Mouse (Mus musculus) embryonic facial prominence, embryonic 10.5 days (tissue): ENCODE data around the gene Myo18a. TPM values are rescaled to one million over a fixed set of nuclear protein-coding genes. Genes with fewer than 3 reads are reported as not detected.
"Not testable (repeated sequence)": the region's sequence is repeated elsewhere in the genome, so short reads cannot be mapped to it uniquely, and the experiment has no call there.

Experiments used
- DNase-seq: peaks from one replicate; pipeline ENCODE4 v3.0.0-alpha.2; 2017; ENCODE audit warnings: low spot score
- H3K27ac ChIP-seq: fragments of 300-500 bp; sonication (generic); replicated peaks from 2 replicates; pipeline ENCODE4 v1.5.1; 2016; ENCODE audit warnings: mild to moderate bottlenecking
- H3K27me3 ChIP-seq: fragments of 300-500 bp; sonication (generic); replicated peaks from 2 replicates; pipeline ENCODE4 v1.6.1; 2016; ENCODE audit warnings: low read depth, mild to moderate bottlenecking; ENCODE audit not compliant: poor library complexity, severe bottlenecking
- H3K36me3 ChIP-seq: fragments of 300-500 bp; sonication (generic); replicated peaks from 2 replicates; pipeline ENCODE4 v1.6.1; 2016; ENCODE audit warnings: mild to moderate bottlenecking, moderate library complexity
- H3K4me1 ChIP-seq: fragments of 300-500 bp; sonication (generic); 2 replicates; pipeline ENCODE4 v1.6.1; 2016
- H3K4me3 ChIP-seq: fragments of 300-500 bp; sonication (generic); 2 replicates; pipeline ENCODE4 v1.5.1; 2016; ENCODE audit warnings: mild to moderate bottlenecking, moderate library complexity
- H3K9me3 ChIP-seq: fragments of 300-500 bp; sonication (generic); 2 replicates; pipeline ENCODE4 v1.6.1; 2016; ENCODE audit warnings: mild to moderate bottlenecking
- WGBS: fragments of 180-500 bp; shearing (Covaris S2); methylation state at CpG from one replicate; pipeline ENCODE4 v1.1.7; 2016; 5-methylcytosine and 5-hydroxymethylcytosine counted together
- polyA plus RNA-seq: library from polyadenylated mRNA; unstranded; fragments of >200 nt; fragmentation: Nextera tagmentation; extraction: Ambion mirVana; gene quantifications from 2 replicates; pipeline ENCODE4 v1.2.1, GENCODE M21; 2016

The Myo18a gene
- 25.7 and 27.2 TPM in 2 replicates for polyA plus RNA-seq

DNA sequence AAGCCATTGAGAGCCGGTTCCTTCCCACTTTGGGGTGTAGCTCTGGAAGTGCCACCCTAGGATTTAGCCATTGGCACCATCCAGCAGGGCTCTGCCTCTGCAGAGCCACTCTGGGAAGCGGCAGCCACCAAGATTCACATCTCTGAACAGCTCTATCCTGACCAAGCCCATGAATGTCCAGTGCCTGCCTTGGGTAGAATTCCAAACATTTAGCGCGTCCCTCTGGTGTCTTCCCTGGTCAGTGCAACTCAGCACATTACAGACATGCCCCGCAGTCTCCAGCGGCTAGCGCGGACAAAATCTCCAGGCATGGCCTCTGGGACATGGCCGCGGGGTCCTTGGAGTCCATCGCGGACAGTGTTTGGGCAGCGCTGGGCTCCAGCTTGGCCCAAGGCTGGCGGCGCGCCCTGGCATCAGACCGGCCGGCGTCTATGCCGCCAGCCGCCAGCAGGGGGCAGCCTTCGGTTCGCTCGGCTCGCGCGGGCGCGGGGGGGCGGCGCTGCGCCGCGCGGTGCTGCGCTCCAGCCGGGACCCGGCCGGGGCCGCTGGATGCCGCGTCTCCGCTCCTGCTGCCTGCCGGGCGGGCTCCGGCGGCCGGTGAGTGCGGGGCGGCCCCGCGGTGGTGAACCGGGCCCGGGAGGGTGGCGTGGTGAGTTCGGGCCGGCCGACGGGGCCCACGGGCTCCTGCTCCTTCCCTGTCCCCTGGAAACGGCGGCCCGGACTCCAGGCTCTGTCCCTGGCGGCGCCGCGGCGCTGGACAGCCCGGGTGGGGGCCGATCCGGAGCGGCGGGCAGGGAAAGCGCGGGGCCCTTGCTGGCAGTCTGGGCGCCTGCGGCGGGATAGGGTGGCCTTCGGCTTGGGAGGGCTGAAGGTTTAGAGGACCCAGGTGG is at the start of gene Myo18a:
TSS of gene Myo18a (plus strand) at position 464 of the 890 bp plus-strand sequence.
- Histone ChIP-seq H3K4me3 (peak within 1 kb of the TSS; percentile 96), H3K27me3 (peaks cover 26% of the 10 kb centered on the region), H3K4me1 (peaks cover 55% of the 10 kb centered on the region), H3K36me3 (no peaks in the 10 kb centered on the region), H3K27ac (peak within 1 kb of the TSS; percentile 93), H3K9me3 (no peaks in the 10 kb centered on the region)
- peak; percentile 91 for DNase-seq
- WGBS, result 2% methylated on average over 79 of the region's 79 CpGs

DNA sequence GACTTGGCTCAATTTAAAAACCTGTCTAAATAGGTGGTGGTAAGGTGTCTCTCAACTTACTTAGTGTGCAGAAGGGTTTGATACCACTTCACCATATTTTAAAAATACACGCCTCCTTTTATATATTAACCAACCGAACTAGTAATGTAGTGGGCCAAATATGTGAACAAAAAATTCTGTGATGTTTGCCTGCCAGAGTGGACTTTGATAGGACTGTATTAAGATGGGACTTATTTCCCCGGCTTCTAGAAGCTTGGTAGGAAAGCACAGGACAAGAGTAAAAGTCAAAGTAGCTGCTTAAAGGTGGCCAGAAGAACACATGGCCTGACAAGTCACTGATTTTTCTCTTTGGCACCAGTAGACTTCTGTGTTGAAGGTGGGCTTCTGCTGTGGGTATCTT is 49.3 kb upstream of the Myo18a start:
- WGBS, result 95% methylated on average over 3 of the region's 3 CpGs
- Histone ChIP-seq H3K36me3 (peaks cover 54% of the 10 kb centered on the region), H3K9me3 (no peaks in the 10 kb centered on the region), H3K4me3 (no peak overlapping the region), H3K27me3 (no peaks in the 10 kb centered on the region), H3K4me1 (no peaks in the 10 kb centered on the region), H3K27ac (no peak overlapping the region)
- DNase-seq, result no peak

DNA sequence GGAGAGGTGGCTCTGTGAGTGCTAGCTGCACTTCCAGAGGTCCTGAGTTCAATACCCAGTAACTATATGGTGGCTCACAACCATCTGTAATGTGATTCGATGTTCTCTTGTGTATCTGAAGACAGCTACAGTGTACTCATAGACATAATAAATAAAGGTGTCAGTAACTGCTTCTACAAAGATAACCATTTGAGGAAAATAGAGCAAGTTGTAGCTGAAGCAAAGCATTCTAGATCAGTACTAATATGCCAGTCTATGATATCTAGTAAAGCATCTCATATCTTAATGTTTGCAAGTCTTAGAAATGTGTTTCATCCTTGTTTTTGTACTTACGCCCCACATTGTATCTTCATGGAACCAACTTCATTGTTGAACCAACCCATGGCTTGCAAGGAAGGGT is 44.0 kb upstream of the Myo18a start:
- no peak for DNase-seq
- Histone ChIP-seq H3K36me3 (peaks cover 18% of the 10 kb centered on the region; the same call in 1 of the 2 replicates), H3K4me1 (no peaks in the 10 kb centered on the region), H3K27ac (no peak overlapping the region), H3K9me3 (no peaks in the 10 kb centered on the region), H3K27me3 (no peaks in the 10 kb centered on the region), H3K4me3 (no peak overlapping the region)
- WGBS, result 97% methylated on average over 2 of the region's 2 CpGs

DNA sequence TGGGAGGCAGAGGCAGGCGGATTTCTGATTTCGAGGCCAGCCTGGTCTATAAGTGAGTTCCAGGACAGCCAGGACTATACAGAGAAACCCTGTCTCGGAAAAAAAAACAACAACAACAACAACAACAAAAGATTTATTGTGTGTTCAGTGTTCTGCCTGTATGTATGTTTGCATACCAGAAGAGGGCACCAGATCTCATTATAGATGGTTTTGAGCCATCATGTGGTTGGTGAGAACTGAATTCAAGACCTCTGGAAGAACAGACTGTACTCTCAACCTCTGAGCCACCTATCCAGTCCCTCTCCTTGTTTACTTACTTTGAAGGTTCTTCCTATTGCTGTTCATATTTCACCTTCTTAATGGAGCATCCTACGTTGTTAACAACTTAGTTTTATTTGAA is 41.7 kb upstream of the Myo18a start:
- Histone ChIP-seq H3K4me1 (0 out of 2 replicates have a peak, but pooled peaks cover 4% of the 10 kb centered on the region), H3K9me3 (no peaks in the 10 kb centered on the region), H3K36me3 (peaks cover 15% of the 10 kb centered on the region; the same call in 1 of the 2 replicates), H3K27ac (no peak overlapping the region), H3K27me3 (no peaks in the 10 kb centered on the region), H3K4me3 (no peak overlapping the region)
- WGBS, result 88% methylated on average over 4 of the region's 4 CpGs
- no peak for DNase-seq

DNA sequence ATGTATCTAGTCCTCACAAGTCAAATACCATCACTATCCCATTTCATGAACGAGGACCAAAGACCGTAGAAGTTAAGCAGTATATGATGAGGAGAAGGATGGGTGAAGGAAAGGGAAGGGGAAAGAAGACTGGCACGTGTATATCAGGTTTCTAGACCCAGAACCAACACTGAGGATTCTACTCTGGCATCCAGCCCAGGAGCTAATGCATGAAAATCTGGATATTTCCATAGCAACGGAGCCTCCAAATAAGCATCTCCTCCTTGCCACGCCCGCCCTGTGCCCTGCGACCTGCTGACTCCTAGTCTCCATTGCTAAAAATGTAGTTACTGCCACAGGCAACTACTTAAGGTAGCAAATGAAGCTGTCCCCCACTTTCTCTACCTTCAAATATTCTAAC is 38.3 kb upstream of the Myo18a start:
- WGBS, result 78% methylated on average over 7 of the region's 7 CpGs
- DNase-seq, result no peak

DNA sequence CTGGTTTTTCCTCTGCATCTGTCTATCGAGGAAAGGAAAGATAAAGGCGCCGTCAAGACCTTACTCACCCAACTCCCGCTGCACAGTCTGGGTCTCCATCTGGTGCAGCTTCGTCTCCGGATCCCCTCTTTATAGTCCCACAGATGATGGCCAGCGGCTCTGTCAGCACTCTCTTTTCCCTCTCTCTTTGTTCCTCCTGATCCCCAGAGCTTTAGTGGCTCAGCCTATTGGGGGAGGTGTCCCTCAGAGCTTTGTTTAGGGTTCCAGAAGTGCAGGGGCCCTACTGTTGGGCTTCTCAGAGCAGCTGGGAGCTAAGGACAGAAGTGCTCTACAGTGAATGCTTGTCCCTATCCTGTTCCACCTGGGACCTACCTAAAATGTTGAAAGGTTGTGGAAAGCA is 37.9 kb upstream of the Myo18a start, which contains the start of gene Cryba1:
TSS of gene Cryba1 (minus strand) at position 101 of the 400 bp plus-strand sequence.
- WGBS, result 55% methylated on average over 7 of the region's 7 CpGs
- H3K4me3 ChIP-seq, result no peak within 1 kb of the TSS
- H3K36me3 ChIP-seq, result 0 out of 2 replicates have a peak, but pooled peaks cover 3% of the 10 kb centered on the region
- no peak for DNase-seq
- H3K27ac ChIP-seq, result no peak within 1 kb of the TSS
- H3K27me3 ChIP-seq, result no peaks in the 10 kb centered on the region
- no peaks in the 10 kb centered on the region for H3K9me3 ChIP-seq
- H3K4me1 ChIP-seq, result peaks cover 6% of the 10 kb centered on the region; the same call in 1 of the 2 replicates

More for the DNA sequence above, 38.3 kb upstream of the Myo18a start:
- no peak overlapping the region for H3K4me3 ChIP-seq
- H3K27ac ChIP-seq, result no peak overlapping the region
- peaks cover 6% of the 10 kb centered on the region; the same call in 1 of the 2 replicates for H3K4me1 ChIP-seq
- H3K27me3 ChIP-seq, result no peaks in the 10 kb centered on the region
- H3K9me3 ChIP-seq, result no peaks in the 10 kb centered on the region
- 0 out of 2 replicates have a peak, but pooled peaks cover 3% of the 10 kb centered on the region for H3K36me3 ChIP-seq

GRCm38 (mm10) chr11:77728587-77728986 is 34.5 kb upstream of the Myo18a start:
- Histone ChIP-seq H3K27ac (no peak overlapping the region), H3K4me3 (no peak overlapping the region), H3K36me3 (no peaks in the 10 kb centered on the region), H3K9me3 (no peaks in the 10 kb centered on the region), H3K27me3 (no peaks in the 10 kb centered on the region), H3K4me1 (peaks cover 6% of the 10 kb centered on the region; the same call in 1 of the 2 replicates)
- 68% methylated on average over 2 of the region's 2 CpGs for WGBS
- DNase-seq, result no peak

DNA sequence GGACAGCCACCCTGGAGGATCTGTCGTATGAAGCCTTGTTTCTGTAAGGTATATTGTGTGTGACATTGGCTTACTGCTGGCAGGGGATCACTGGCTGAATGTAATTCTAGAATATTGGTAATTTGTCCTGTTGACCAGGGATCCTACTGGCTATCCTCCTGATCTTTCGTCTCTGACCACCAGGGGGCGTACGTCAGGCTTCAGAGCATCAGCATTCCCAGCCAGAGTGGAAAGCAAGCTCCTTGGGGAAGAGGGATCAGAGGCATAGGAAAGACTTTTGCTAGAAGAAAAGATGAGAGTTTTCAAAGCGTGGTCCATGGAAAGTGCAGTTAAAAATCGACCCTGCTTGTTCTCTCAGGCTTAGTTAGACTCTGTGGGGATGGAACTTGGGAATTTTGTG is 25.8 kb upstream of the Myo18a start:
- Histone ChIP-seq H3K36me3 (no peaks in the 10 kb centered on the region), H3K9me3 (no peaks in the 10 kb centered on the region), H3K4me3 (no peak overlapping the region), H3K4me1 (no peaks in the 10 kb centered on the region), H3K27me3 (no peaks in the 10 kb centered on the region), H3K27ac (no peak overlapping the region)
- under 1% methylated on average over 6 of the region's 6 CpGs for WGBS
- DNase-seq, result peak; percentile 88

GRCm38 (mm10) chr11:77738555-77738954 is 24.5 kb upstream of the Myo18a start:
- no peak for DNase-seq
- H3K27me3 ChIP-seq, result no peaks in the 10 kb centered on the region
- no peaks in the 10 kb centered on the region for H3K36me3 ChIP-seq
- no peaks in the 10 kb centered on the region for H3K4me1 ChIP-seq
- no peak overlapping the region for H3K4me3 ChIP-seq
- H3K27ac ChIP-seq, result no peak overlapping the region
- 47% methylated on average over 7 of the region's 7 CpGs for WGBS
- H3K9me3 ChIP-seq, result no peaks in the 10 kb centered on the region

DNA sequence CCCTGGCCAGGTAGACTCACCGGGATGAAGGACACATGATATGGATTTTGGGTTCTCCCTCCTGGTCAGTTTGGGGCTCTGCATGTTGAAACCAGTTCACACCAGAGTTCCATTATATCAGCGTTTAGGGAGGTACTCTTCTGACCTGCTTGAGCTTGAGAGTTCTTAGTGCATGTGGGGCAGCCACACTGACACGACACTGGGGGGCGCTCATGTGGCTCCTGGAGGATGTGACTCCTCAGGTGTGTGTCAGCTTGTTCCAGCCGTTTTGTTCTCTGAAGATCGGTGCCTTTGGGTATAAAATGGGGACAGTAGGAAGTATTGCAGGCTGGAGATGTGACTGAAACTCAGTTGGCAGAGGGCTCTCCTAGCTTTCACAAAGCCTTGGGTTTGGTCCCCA is 19.1 kb upstream of the Myo18a start:
- DNase-seq, result peak; percentile 14
- no peaks in the 10 kb centered on the region for H3K9me3 ChIP-seq
- no peak overlapping the region for H3K4me3 ChIP-seq
- 37% methylated on average over 6 of the region's 6 CpGs for WGBS
- H3K4me1 ChIP-seq, result no peaks in the 10 kb centered on the region
- H3K27me3 ChIP-seq, result no peaks in the 10 kb centered on the region
- H3K36me3 ChIP-seq, result no peaks in the 10 kb centered on the region
- H3K27ac ChIP-seq, result no peak overlapping the region

GRCm38 (mm10) chr11:77746652-77747051 is 16.4 kb upstream of the Myo18a start:
- Histone ChIP-seq H3K9me3 (no peaks in the 10 kb centered on the region), H3K36me3 (no peaks in the 10 kb centered on the region), H3K27me3 (no peaks in the 10 kb centered on the region), H3K4me3 (no peak overlapping the region), H3K27ac (no peak overlapping the region), H3K4me1 (no peaks in the 10 kb centered on the region)
- DNase-seq, result no peak
- whole genome bisulfite sequencing, result 87% methylated on average over 4 of the region's 4 CpGs

DNA sequence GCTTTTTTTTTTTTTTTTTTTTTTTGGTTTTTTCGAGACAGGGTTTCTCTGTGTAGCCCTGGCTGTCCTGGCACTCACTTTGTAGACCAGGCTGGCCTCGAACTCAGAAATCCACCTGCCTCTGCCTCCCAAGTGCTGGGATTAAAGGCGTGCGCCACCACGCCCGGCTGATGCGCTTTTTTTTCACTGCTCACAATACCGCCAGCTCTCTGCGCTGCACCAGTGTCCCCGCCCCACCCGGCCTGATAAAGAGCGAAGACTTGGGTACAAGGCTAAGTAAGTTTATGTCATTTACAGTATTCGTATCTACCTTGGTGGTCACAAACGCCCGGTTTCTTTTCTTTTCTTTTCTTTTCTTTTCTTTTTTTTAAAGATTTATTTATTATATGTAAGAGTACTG is 15.9 kb upstream of the Myo18a start:
- not testable (repeated sequence) for H3K9me3 ChIP-seq, H3K4me3 ChIP-seq, H3K27me3 ChIP-seq, H3K27ac ChIP-seq, DNase-seq, H3K36me3 ChIP-seq, H3K4me1 ChIP-seq
- WGBS, result 95% methylated on average over 14 of the region's 15 CpGs

- H3K27me3 ChIP-seq, result no peaks in the 10 kb centered on the region
- H3K4me3 ChIP-seq, result no peak overlapping the region
- H3K27ac ChIP-seq, result no peak overlapping the region
- H3K4me1 ChIP-seq, result no peaks in the 10 kb centered on the region
- 90% methylated on average over 5 of the region's 5 CpGs for WGBS
- H3K9me3 ChIP-seq, result no peaks in the 10 kb centered on the region
- DNase-seq, result no peak
- H3K36me3 ChIP-seq, result no peaks in the 10 kb centered on the region
These were observed 14.1 kb upstream of the Myo18a start for GRCm38 (mm10) chr11:77748996-77749395.
